Mouse (Mus musculus): ENCODE measurements around the gene Pm20d1. TPM values are rescaled to one million over a fixed set of nuclear protein-coding genes. Genes with fewer than 3 reads are reported as not detected.

Pm20d1 gene
- polyA plus RNA-seq, 1 experiment from 2014 or later, result 10.7 TPM

GRCm38 (mm10) chr1:131751891-131752311 is 45.3 kb upstream of the Pm20d1 start:
- no peak overlapping the region for H3K4me3 ChIP-seq (ENCODE audit: low read depth, low read length)
- no peaks in the 10 kb centered on the region for H3K27me3 ChIP-seq (ENCODE audit: insufficient read depth, low read length)
- no peak overlapping the region for H3K9ac ChIP-seq (replicated peaks)
- no peak overlapping the region for H3K4me2 ChIP-seq (ENCODE audit: low read depth, low read length)
- no peaks in the 10 kb centered on the region for H3K9me3 ChIP-seq (ENCODE audit: low read length)
- H3K27ac ChIP-seq (ENCODE audit: low read depth), result no peak overlapping the region
- TF ChIP-seq EP300 (IDR thresholded peaks at IDR 0.05; ENCODE audit: low read depth), result no peak
- TF ChIP-seq CTCF (IDR thresholded peaks at IDR 0.05; ENCODE audit: low read depth), result no peak
- WGBS (ENCODE audit: insufficient replicate concordance), result 56% methylated on average over 10 of the region's 10 CpGs
- ATAC-seq (no peak), DNase-seq (no peak)
- peaks cover 9% of the 10 kb centered on the region; the same call in 1 of the 2 replicates for H3K4me1 ChIP-seq (ENCODE audit: insufficient read depth)
- no peaks in the 10 kb centered on the region for H3K36me3 ChIP-seq (replicated peaks; ENCODE audit: insufficient read depth, low read length)

- Histone ChIP-seq H3K4me1 (ENCODE audit: insufficient read depth) (peaks cover 9% of the 10 kb centered on the region; the same call in 1 of the 2 replicates), H3K36me3 (replicated peaks; ENCODE audit: insufficient read depth, low read length) (no peaks in the 10 kb centered on the region), H3K27me3 (ENCODE audit: insufficient read depth, low read length) (no peaks in the 10 kb centered on the region), H3K9me3 (ENCODE audit: low read length) (no peaks in the 10 kb centered on the region), H3K4me3 (ENCODE audit: low read depth, low read length) (no peak overlapping the region), H3K9ac (replicated peaks) (no peak overlapping the region), H3K27ac (ENCODE audit: low read depth) (no peak overlapping the region), H3K4me2 (ENCODE audit: low read depth, low read length) (no peak overlapping the region)
- WGBS (ENCODE audit: insufficient replicate concordance), result 18% methylated on average over 3 of the region's 3 CpGs
- DNase-seq, result no peak
- no peak for TF ChIP-seq EP300 (IDR thresholded peaks at IDR 0.05; ENCODE audit: low read depth)
- no peak for TF ChIP-seq CTCF (IDR thresholded peaks at IDR 0.05; ENCODE audit: low read depth)
- no peak for ATAC-seq
These were observed 42.9 kb upstream of the Pm20d1 start for GRCm38 (mm10) chr1:131754212-131754829.

GRCm38 (mm10) chr1:131754916-131755315 is 42.3 kb upstream of the Pm20d1 start:
- peaks cover 9% of the 10 kb centered on the region; the same call in 1 of the 2 replicates for H3K4me1 ChIP-seq (ENCODE audit: insufficient read depth)
- H3K36me3 ChIP-seq (replicated peaks; ENCODE audit: insufficient read depth, low read length), result no peaks in the 10 kb centered on the region
- DNase-seq (peak; percentile 23), ATAC-seq (no peak)
- H3K27me3 ChIP-seq (ENCODE audit: insufficient read depth, low read length), result no peaks in the 10 kb centered on the region
- H3K27ac ChIP-seq (ENCODE audit: low read depth), result no peak overlapping the region
- H3K4me2 ChIP-seq (ENCODE audit: low read depth, low read length), result no peak overlapping the region
- no peaks in the 10 kb centered on the region for H3K9me3 ChIP-seq (ENCODE audit: low read length)
- WGBS (ENCODE audit: insufficient replicate concordance), result 35% methylated on average over 4 of the region's 4 CpGs
- H3K4me3 ChIP-seq (ENCODE audit: low read depth, low read length), result no peak overlapping the region
- no peak overlapping the region for H3K9ac ChIP-seq (replicated peaks)
- TF ChIP-seq EP300 (IDR thresholded peaks at IDR 0.05; ENCODE audit: low read depth) (no peak), CTCF (IDR thresholded peaks at IDR 0.05; ENCODE audit: low read depth) (no peak)

DNA sequence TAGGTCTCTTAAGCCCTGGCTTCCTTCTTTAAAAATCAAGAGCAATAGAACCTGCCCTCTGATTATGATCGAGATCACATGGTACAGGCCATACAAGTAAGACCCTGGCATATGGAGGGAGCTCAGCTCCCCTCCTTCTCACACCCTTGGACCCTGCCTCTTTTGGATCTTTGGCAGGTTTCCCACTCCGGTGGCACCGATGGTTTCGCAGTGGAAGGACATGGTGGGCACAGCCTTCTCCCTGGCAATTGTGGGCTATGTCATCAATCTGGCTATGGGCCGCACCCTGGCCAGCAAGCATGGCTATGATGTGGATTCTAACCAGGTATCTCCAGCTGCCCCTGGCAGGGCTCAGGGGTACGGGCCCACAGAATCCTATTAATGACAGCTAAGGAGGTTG is 40.0 kb upstream of the Pm20d1 start:
- no peak overlapping the region for H3K9ac ChIP-seq (replicated peaks)
- 89% methylated on average over 6 of the region's 6 CpGs for WGBS (ENCODE audit: insufficient replicate concordance)
- H3K4me2 ChIP-seq (ENCODE audit: low read depth, low read length), result no peak overlapping the region
- DNase-seq (no peak), ATAC-seq (no peak)
- no peak overlapping the region for H3K27ac ChIP-seq (ENCODE audit: low read depth)
- no peaks in the 10 kb centered on the region for H3K9me3 ChIP-seq (ENCODE audit: low read length)
- TF ChIP-seq CTCF (IDR thresholded peaks at IDR 0.05; ENCODE audit: low read depth), result no peak
- no peak for TF ChIP-seq EP300 (IDR thresholded peaks at IDR 0.05; ENCODE audit: low read depth)
- no peaks in the 10 kb centered on the region for H3K27me3 ChIP-seq (ENCODE audit: insufficient read depth, low read length)
- H3K4me1 ChIP-seq (ENCODE audit: insufficient read depth), result peaks cover 9% of the 10 kb centered on the region; the same call in 1 of the 2 replicates
- no peak overlapping the region for H3K4me3 ChIP-seq (ENCODE audit: low read depth, low read length)
- H3K36me3 ChIP-seq (replicated peaks; ENCODE audit: insufficient read depth, low read length), result no peaks in the 10 kb centered on the region

DNA sequence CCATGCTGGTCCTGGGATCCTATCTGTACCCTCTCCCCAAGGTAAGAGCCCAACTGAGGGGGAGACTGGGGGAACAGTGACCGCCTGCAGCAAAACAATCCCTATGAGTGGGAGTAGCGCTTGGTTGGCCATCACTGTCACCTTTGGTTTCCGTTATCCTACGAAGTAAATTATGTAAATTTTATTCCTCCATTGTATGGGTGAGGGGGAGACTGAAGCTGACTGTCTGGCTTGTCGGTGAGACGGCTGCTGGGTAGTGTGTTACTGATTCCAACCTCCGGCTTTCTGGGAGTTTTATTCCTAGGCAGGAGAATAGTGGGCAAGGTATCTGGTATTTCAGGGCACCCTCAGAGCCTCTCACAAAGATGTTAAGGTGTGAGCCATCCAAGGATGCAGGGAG is 38.4 kb upstream of the Pm20d1 start:
- no peaks in the 10 kb centered on the region for H3K27me3 ChIP-seq (ENCODE audit: insufficient read depth, low read length)
- WGBS (ENCODE audit: insufficient replicate concordance), result 72% methylated on average over 7 of the region's 7 CpGs
- H3K9me3 ChIP-seq (ENCODE audit: low read length), result no peaks in the 10 kb centered on the region
- no peak overlapping the region for H3K27ac ChIP-seq (ENCODE audit: low read depth)
- no peak for TF ChIP-seq EP300 (IDR thresholded peaks at IDR 0.05; ENCODE audit: low read depth)
- no peak for TF ChIP-seq CTCF (IDR thresholded peaks at IDR 0.05; ENCODE audit: low read depth)
- no peak overlapping the region for H3K4me2 ChIP-seq (ENCODE audit: low read depth, low read length)
- H3K4me3 ChIP-seq (ENCODE audit: low read depth, low read length), result no peak overlapping the region
- no peaks in the 10 kb centered on the region for H3K36me3 ChIP-seq (replicated peaks; ENCODE audit: insufficient read depth, low read length)
- no peak for DNase-seq
- H3K9ac ChIP-seq (replicated peaks), result no peak overlapping the region
- peaks cover 8% of the 10 kb centered on the region; the same call in 1 of the 2 replicates for H3K4me1 ChIP-seq (ENCODE audit: insufficient read depth)
- ATAC-seq, result no peak

GRCm38 (mm10) chr1:131759667-131760427 is 37.3 kb upstream of the Pm20d1 start:
- TF ChIP-seq EP300 (IDR thresholded peaks at IDR 0.05; ENCODE audit: low read depth) (no peak), CTCF (IDR thresholded peaks at IDR 0.05; ENCODE audit: low read depth) (no peak)

More at GRCm38 (mm10) chr1:131759667-131760427, 37.3 kb upstream of the Pm20d1 start:
- DNase-seq, result no peak
- H3K4me1 ChIP-seq (ENCODE audit: insufficient read depth), result no peaks in the 10 kb centered on the region; the same call in 1 of the 2 replicates
- no peaks in the 10 kb centered on the region for H3K9me3 ChIP-seq (ENCODE audit: low read length)
- no peaks in the 10 kb centered on the region for H3K36me3 ChIP-seq (replicated peaks; ENCODE audit: insufficient read depth, low read length)
- no peak overlapping the region for H3K4me3 ChIP-seq (ENCODE audit: low read depth, low read length)
- no peak overlapping the region for H3K4me2 ChIP-seq (ENCODE audit: low read depth, low read length)
- no peak overlapping the region for H3K27ac ChIP-seq (ENCODE audit: low read depth)
- no peaks in the 10 kb centered on the region for H3K27me3 ChIP-seq (ENCODE audit: insufficient read depth, low read length)
- no peak overlapping the region for H3K9ac ChIP-seq (replicated peaks)
- 54% methylated on average over 9 of the region's 9 CpGs for WGBS (ENCODE audit: insufficient replicate concordance)
- ATAC-seq, result no peak

All from liver, postnatal 0 days (tissue).